Mouse (Mus musculus) limb, embryonic 13.5 days (tissue): ENCODE measurements around the gene Prrt2. TPM values are rescaled to one million over a fixed set of nuclear protein-coding genes. Genes with fewer than 3 reads are reported as not detected.
A peak's percentile ranks its signal among the peaks of the same experiment; 100 is the strongest.

Source experiments
- ATAC-seq: fragments of 200-750 bp; cut with Nextera tagmentation; 2 replicates; pipeline ENCODE4 v1.8.0; 2017; ENCODE audit warnings: low read depth, moderate number of reproducible peaks, moderate TSS enrichment; ENCODE audit not compliant: low FRiP score
- H3K27ac ChIP-seq: fragments of 300-500 bp; sonication (generic); 2 replicates; pipeline ENCODE4 v1.5.1; 2015; ENCODE audit warnings: inconsistent platforms, mild to moderate bottlenecking, moderate library complexity
- H3K27me3 ChIP-seq: fragments of 300-500 bp; sonication (generic); 2 replicates; pipeline ENCODE4 v1.6.1; 2015; ENCODE audit warnings: mild to moderate bottlenecking, inconsistent platforms
- H3K36me3 ChIP-seq: fragments of 300-500 bp; sonication (generic); 2 replicates; pipeline ENCODE4 v1.6.1; 2015; ENCODE audit warnings: inconsistent platforms, mild to moderate bottlenecking, moderate library complexity
- H3K4me1 ChIP-seq: fragments of 300-500 bp; sonication (generic); 2 replicates; pipeline ENCODE4 v1.6.1; 2015; ENCODE audit warnings: inconsistent platforms
- H3K4me2 ChIP-seq: fragments of 300-500 bp; sonication (generic); replicated peaks from 2 replicates; pipeline ENCODE4 v1.6.1; 2015; ENCODE audit warnings: inconsistent platforms, mild to moderate bottlenecking, moderate library complexity
- H3K4me3 ChIP-seq: fragments of 300-500 bp; sonication (generic); 2 replicates; pipeline ENCODE4 v1.5.1; 2015; ENCODE audit warnings: moderate library complexity, mild to moderate bottlenecking, inconsistent platforms
- H3K9ac ChIP-seq: fragments of 300-500 bp; sonication (generic); 2 replicates; pipeline ENCODE4 v1.6.1; 2015; ENCODE audit warnings: mild to moderate bottlenecking, inconsistent platforms
- H3K9me3 ChIP-seq: fragments of 300-500 bp; sonication (generic); 2 replicates; pipeline ENCODE4 v1.6.1; 2016; ENCODE audit warnings: inconsistent platforms
- WGBS: fragments of 180-500 bp; shearing (Covaris S2); methylation state at CpG from one replicate; pipeline ENCODE4 v1.1.7; 2015; 5-methylcytosine and 5-hydroxymethylcytosine counted together
- polyA plus RNA-seq: library from polyadenylated mRNA; unstranded; fragments of >200 nt; fragmentation: Nextera tagmentation; extraction: Ambion mirVana; gene quantifications from 2 replicates; pipeline ENCODE4 v1.2.1, GENCODE M21; 2015

The Prrt2 gene
- polyA plus RNA-seq, 1 experiment from 2014 or later, result 10.4 TPM

DNA sequence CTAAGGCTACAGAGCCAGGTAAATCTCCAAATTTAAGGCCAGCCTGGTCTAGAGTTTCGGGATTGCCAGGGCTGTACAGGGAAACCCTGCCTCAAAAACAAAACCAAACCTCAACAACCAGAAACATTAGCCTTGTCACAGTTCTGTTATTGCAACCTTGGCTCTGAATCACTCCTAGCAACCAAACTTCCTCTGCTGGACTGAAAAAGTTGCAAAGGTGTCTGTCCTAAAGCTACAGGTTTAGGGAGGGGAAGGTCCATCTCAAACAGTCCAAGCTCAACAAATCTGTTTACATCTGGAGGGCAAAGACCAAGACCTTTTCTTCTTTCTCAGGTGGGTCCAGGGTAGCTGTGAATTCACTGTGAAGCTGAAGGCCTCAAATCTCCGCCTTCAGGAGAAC lies 10.0 kb downstream of the Prrt2 start:
- no peak for ATAC-seq
- Histone ChIP-seq H3K4me2 (no peak overlapping the region), H3K27ac (no peak overlapping the region), H3K9me3 (no peaks in the 10 kb centered on the region), H3K27me3 (no peaks in the 10 kb centered on the region), H3K4me3 (no peak overlapping the region), H3K4me1 (peaks cover 24% of the 10 kb centered on the region), H3K9ac (no peak overlapping the region), H3K36me3 (peaks cover 45% of the 10 kb centered on the region)
- 89% methylated on average over 2 of the region's 2 CpGs for WGBS

DNA sequence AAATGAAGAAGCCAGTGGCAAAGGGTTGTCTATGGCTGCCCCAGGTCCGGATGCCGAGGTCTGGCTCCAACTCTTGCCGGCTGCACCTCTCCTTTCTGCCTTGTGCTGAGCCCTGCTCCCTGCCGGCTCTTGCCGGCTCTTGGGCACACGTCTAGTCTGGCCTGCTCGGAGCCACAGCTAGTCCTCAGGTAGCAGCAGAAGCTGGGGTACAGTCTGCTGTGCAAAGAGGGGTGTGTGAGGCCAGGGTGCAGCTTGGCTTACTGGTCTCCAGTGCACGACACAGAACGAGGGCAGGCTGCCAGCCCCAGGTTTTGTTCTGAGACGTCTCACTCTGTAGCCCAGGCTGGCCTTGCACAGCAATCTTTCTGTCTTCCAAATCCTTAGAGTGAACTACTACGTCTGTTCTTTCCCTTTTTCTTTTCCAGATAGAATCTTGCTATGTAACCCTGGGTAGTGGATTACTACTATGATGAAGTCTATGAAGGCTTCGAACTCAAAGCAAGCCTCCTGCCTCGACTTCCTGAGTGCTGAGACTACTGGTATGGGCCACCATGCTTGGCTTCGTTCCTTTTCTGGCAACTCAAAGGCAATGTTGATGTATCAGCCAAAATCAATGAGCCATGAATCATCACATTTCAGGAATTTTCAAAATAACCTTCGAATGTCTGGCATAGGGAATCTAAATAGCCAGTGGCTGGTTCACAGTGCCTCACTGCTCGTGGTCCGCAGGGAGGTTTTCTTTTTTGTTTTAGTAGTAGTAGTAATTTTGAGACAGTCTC lies 11.5 kb downstream of the Prrt2 start:
- no peak overlapping the region for H3K9ac ChIP-seq
- WGBS, result 83% methylated on average over 17 of the region's 17 CpGs

DNA sequence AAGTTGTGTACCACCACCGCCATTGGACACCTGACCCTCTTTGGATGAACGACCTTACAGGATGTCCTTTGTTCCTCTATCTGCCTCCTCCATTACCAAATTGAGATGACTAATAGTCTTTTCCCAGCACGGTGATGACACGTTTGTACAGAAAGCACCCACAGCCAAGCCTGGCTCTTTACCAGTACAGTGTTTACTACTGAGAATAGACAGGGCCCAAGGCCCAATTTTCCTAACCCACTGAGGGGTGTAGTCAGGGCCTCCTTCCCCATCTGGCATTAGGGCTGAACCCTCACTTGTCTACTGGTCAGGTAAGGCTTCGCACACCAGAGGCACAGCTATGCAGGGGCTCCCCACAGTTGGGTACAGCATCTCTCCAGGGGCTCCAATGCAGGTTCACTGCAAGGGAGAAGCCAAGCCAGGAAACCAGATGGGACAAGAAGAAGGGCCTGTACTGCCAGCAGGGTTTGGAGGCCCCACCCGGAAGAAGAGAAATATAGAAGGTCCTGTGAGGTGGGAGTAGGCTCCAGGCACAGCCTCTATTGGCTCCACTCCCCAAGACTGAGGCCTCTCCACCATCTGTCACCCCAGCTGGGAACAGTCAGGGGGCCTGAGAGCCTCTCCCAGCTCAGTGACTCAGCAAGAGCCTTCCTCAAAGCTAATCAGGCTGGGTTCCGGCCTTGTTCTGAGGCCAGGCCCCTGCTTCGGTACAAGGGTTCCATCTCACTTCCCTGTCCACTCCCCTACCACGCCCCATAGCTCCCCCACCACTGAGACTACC lies 12.6 kb downstream of the Prrt2 start:
- peak overlapping the region; percentile 39; the same call in 1 of the 2 replicates for H3K9ac ChIP-seq
- no peaks in the 10 kb centered on the region for H3K27me3 ChIP-seq
- H3K36me3 ChIP-seq, result peaks cover 19% of the 10 kb centered on the region
- H3K9me3 ChIP-seq, result no peaks in the 10 kb centered on the region
- no peak for ATAC-seq
- 67% methylated on average over 9 of the region's 9 CpGs for WGBS
- H3K4me3 ChIP-seq, result no peak overlapping the region
- no peak overlapping the region for H3K4me2 ChIP-seq
- H3K4me1 ChIP-seq, result peaks cover 6% of the 10 kb centered on the region; the same call in 1 of the 2 replicates
- H3K27ac ChIP-seq, result no peak overlapping the region

More for the DNA sequence above, 11.5 kb downstream of the Prrt2 start:
- no peak overlapping the region for H3K4me3 ChIP-seq
- H3K9me3 ChIP-seq, result no peaks in the 10 kb centered on the region
- H3K27ac ChIP-seq, result no peak overlapping the region
- peaks cover 11% of the 10 kb centered on the region for H3K4me1 ChIP-seq
- no peaks in the 10 kb centered on the region for H3K27me3 ChIP-seq
- no peak for ATAC-seq
- H3K4me2 ChIP-seq, result no peak overlapping the region
- peaks cover 30% of the 10 kb centered on the region for H3K36me3 ChIP-seq

DNA sequence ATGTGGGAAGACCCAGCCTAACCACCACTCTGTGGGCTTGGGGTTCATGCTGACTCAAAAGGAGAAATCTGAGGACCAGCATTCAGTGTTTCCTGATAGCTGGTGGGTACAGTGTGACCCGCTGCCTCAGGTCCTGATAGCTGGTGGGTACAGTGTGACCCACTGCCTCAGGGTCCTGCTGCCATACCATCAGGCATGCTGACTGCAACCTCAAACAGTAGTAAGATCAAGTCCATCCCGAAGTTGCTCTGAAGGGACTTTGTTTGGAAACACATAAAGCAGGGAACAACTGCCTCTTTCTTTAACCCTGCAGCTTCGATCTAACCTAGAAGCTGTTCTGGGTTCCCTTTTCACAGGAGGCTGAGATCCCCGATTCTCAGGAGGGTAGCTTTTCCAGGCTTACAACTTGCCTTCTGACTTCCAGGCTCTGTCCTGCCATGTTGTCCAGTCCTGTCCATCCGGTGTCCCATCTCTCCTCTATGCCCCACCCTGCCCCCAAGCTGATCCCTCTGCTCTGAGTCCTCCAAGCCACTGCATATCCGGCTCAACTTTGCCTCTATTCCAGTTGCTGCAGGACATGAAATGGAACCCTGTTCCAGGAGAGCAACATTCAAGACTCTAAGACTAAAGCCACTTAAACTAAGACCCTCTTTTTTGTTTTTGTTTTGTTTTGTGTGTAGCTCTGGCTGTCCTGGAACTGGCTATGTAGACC lies 13.5 kb downstream of the Prrt2 start:
- 86% methylated on average over 6 of the region's 6 CpGs for WGBS
- H3K9ac ChIP-seq, result no peak overlapping the region
- ATAC-seq, result no peak

DNA sequence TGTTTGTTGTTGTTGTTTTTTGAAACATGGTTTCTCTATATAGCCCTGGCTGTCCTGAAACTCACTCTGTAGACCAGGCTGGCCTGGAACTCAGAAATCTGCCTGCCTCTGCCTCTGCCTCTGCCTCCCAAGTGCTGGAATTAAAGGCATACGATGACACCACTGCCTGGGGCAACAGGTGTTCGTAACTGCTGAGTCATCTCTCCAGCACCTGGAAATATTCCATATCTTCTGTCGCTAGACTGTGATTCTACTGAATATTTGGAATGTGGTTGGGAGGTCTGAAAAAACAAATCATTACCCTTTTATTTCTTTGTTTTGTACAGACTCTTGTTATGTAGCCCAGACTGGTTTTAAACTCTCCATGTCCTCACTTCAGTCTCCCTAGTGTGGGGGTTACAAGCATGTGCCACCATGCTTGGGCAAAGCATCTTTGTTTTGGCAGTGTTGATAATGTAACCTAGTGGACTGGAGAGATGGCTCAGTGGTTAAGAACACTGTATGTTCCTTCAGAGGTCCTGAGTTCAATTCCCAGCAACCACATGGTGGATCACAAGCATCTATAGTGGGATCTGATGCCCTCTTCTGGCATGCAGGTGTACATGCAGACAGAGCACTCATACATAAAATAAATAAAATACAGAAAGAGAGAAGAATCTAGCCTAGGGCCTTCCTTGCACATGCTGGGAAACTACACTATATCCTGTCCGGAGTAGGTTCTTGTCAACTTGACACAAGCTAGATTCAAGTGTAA lies 16.7 kb downstream of the Prrt2 start:
- H3K9ac ChIP-seq, result no peak overlapping the region
- H3K27me3 ChIP-seq, result no peaks in the 10 kb centered on the region
- H3K4me1 ChIP-seq, result peaks cover 6% of the 10 kb centered on the region; the same call in 1 of the 2 replicates
- no peak overlapping the region for H3K4me3 ChIP-seq
- H3K4me2 ChIP-seq, result no peak overlapping the region
- no peaks in the 10 kb centered on the region for H3K36me3 ChIP-seq
- no peak for ATAC-seq
- WGBS, result 82% methylated on average over 4 of the region's 4 CpGs
- no peaks in the 10 kb centered on the region for H3K9me3 ChIP-seq
- H3K27ac ChIP-seq, result no peak overlapping the region

More for the DNA sequence above, 13.5 kb downstream of the Prrt2 start:
- Histone ChIP-seq H3K27ac (no peak overlapping the region), H3K4me2 (no peak overlapping the region), H3K4me3 (no peak overlapping the region), H3K27me3 (no peaks in the 10 kb centered on the region), H3K36me3 (peaks cover 10% of the 10 kb centered on the region; the same call in 1 of the 2 replicates), H3K9me3 (no peaks in the 10 kb centered on the region), H3K4me1 (peaks cover 6% of the 10 kb centered on the region; the same call in 1 of the 2 replicates)

DNA sequence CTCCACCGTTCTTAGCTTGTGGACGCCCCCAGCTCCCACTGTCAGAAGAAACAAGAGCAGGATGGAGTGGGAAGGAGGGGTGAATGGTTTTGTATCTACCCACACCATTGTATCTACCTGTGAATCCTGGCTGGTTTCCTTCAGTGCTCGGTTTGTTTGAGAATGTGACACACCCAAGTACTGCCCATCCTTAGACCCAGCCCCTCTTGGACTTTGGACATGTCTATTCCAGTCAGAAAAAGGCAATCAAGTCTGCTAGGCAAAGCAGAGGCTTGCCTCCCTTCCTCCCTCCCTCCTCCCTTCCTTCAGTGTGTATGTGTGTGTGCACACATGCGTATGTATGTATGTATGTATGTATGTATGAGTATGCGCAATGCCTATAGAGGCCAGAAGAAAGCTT lies 17.4 kb downstream of the Prrt2 start:
- no peak overlapping the region for H3K4me2 ChIP-seq
- peaks cover 6% of the 10 kb centered on the region; the same call in 1 of the 2 replicates for H3K4me1 ChIP-seq
- H3K27me3 ChIP-seq, result no peaks in the 10 kb centered on the region
- no peak overlapping the region for H3K4me3 ChIP-seq
- no peak for ATAC-seq
- no peak overlapping the region for H3K9ac ChIP-seq
- no peaks in the 10 kb centered on the region for H3K36me3 ChIP-seq
- H3K9me3 ChIP-seq, result no peaks in the 10 kb centered on the region
- 88% methylated on average over 5 of the region's 5 CpGs for WGBS
- H3K27ac ChIP-seq, result no peak overlapping the region

DNA sequence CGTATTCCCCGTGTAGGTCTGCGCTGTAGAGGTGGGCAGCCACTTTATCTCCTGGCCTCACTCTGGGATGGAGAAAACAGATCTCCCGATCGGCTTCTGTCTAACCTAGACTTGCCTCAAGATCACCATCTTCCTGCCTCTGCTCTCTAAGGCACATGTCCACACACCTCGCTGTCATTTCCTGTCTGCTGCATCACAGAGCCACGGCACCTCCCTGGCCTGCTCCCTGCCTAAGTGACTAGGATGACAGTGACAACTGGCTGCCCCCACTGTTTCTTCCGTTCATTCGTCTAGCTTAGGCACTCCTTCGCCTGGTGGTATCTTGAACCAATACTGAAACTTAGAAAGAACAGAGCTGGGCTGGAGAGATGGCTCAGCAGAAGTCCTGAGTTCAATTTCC lies 21.4 kb downstream of the Prrt2 start:
- Histone ChIP-seq H3K4me2 (no peak overlapping the region), H3K27ac (no peak overlapping the region), H3K27me3 (no peaks in the 10 kb centered on the region), H3K9me3 (peaks cover 4% of the 10 kb centered on the region; the same call in 1 of the 2 replicates), H3K4me3 (no peak overlapping the region), H3K9ac (no peak overlapping the region), H3K36me3 (peaks cover 3% of the 10 kb centered on the region; the same call in 1 of the 2 replicates), H3K4me1 (no peaks in the 10 kb centered on the region)
- WGBS, result 80% methylated on average over 10 of the region's 10 CpGs
- no peak for ATAC-seq

DNA sequence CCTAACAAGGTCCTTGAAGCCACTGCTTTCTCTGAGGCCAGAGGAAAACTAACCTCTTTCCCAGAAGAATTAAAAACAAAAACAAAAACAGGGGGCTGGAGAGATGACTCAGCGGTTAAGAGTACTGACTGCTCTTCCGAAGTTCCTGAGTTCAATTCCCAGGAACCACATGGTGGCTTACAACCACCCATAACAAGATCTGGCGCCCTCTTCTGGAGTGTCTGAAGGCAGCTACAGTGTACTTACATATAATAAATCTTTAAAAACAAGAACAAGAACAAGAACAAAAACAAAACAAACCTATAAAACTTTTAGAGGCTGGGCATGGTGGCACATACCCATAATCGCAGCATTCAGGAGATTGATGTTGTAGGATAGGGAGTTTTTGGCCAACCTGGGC lies 24.6 kb downstream of the Prrt2 start:
- Histone ChIP-seq H3K27me3 (no peaks in the 10 kb centered on the region), H3K4me2 (no peak overlapping the region), H3K4me1 (no peaks in the 10 kb centered on the region), H3K36me3 (peaks cover 3% of the 10 kb centered on the region; the same call in 1 of the 2 replicates), H3K9me3 (peaks cover 4% of the 10 kb centered on the region; the same call in 1 of the 2 replicates), H3K4me3 (no peak overlapping the region), H3K9ac (no peak overlapping the region), H3K27ac (no peak overlapping the region)
- 78% methylated on average over 4 of the region's 4 CpGs for WGBS
- no peak for ATAC-seq

DNA sequence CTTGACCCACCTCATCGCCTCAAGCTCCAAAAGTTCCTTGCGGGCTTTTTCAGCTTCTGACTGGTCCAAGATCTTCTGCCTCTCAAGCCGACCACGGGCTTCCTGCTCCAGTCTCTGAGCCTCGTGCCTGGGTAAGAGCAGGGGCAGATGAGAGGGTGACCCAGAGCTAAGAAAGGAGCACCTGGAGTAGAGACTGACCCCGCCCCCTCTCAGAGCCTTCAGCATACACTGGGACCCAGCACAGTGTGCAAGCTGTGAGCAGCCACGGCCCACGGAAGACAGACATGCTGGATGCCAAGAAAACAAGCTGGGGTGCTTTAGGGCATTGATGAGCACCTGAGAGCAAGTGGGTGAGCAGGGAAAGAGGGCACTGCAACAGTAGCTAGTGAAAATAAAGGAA lies 32.2 kb downstream of the Prrt2 start:
- H3K9ac ChIP-seq, result no peak overlapping the region
- H3K4me1 ChIP-seq, result 0 out of 2 replicates have a peak, but pooled peaks cover 4% of the 10 kb centered on the region
- ATAC-seq, result no peak
- 69% methylated on average over 8 of the region's 8 CpGs for WGBS
- H3K36me3 ChIP-seq, result no peaks in the 10 kb centered on the region
- no peak overlapping the region for H3K27ac ChIP-seq
- no peaks in the 10 kb centered on the region for H3K9me3 ChIP-seq
- no peak overlapping the region for H3K4me3 ChIP-seq
- H3K27me3 ChIP-seq, result no peaks in the 10 kb centered on the region
- H3K4me2 ChIP-seq, result no peak overlapping the region

DNA sequence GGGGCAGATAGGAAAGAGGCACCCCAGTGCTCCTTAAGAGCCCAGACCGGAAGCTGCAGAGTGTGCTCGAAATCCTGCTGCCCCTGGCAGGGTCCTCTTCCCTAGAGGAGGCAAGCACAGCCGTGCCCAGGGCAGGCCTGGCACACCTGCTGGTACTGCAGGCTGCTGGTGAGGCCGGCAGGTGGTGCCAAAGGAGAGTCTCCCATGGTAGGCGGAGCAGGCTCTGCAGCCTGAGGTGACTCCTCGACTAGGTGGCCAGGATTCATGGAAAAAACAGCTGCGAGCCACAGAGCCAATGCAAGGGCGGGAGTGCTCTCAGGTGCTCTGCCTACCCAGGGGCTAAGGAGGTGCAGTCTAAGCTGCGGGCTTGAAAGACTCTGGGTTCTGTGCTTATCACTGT lies 34.7 kb downstream of the Prrt2 start:
- 36% methylated on average over 9 of the region's 9 CpGs for WGBS
- no peak overlapping the region for H3K9ac ChIP-seq
- peak; percentile 57; the same call in 1 of the 2 replicates for ATAC-seq
- H3K9me3 ChIP-seq, result no peaks in the 10 kb centered on the region
- no peak overlapping the region for H3K4me3 ChIP-seq
- H3K4me1 ChIP-seq, result 0 out of 2 replicates have a peak, but pooled peaks cover 4% of the 10 kb centered on the region
- H3K36me3 ChIP-seq, result peaks cover 8% of the 10 kb centered on the region
- H3K27ac ChIP-seq, result no peak overlapping the region
- no peaks in the 10 kb centered on the region for H3K27me3 ChIP-seq
- H3K4me2 ChIP-seq, result no peak overlapping the region

DNA sequence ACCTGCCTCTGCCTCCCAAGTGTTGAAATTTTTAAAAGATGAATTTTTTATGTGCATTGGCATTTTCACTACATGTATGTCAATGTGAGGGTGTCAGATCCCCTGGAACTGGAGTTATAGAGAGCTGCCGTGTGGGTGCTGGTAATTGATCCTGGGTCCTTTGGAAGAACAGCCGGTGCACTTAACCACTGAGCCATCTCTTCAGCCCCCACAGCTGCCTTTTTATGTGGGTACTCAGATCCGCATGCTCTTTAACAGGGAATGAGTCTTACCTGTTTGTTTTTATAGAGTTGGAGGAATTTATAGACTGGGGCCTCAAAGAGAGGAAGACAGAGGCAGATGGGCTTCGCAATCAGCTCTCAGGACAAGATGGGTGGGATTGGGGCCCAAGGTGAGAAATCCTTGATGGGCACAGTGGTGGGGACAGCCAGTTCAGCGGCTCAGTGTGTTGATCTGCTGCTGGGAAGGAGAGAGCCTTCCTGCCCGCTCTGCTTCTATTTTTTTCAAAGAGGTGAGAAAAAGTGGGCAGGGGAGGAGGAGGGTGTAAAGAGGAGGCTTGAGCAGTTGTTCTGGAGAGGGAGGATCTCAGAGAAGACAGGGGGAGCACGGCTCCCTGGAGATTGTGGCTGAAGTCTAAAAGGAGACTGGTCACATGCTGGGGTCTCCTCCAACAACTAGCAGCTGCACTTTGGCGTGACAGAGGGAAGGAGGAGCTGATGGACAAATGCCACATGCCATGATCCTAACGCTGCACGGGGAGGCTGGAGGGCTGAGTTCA lies 36.2 kb downstream of the Prrt2 start:
- no peaks in the 10 kb centered on the region for H3K27me3 ChIP-seq
- H3K9ac ChIP-seq, result 0 out of 2 replicates have a peak overlapping the region, but pooled peaks have one; percentile 13
- H3K4me3 ChIP-seq, result no peak overlapping the region
- H3K4me2 ChIP-seq, result no peak overlapping the region
- peaks cover 21% of the 10 kb centered on the region for H3K36me3 ChIP-seq
- H3K9me3 ChIP-seq, result no peaks in the 10 kb centered on the region
- H3K4me1 ChIP-seq, result 0 out of 2 replicates have a peak, but pooled peaks cover 4% of the 10 kb centered on the region
- no peak overlapping the region for H3K27ac ChIP-seq
- no peak for ATAC-seq
- WGBS, result 31% methylated on average over 10 of the region's 10 CpGs
